Mouse (Mus musculus) limb, embryonic 11.5 days (tissue): ENCODE data around the gene Clcn1. TPM values are rescaled to one million over a fixed set of nuclear protein-coding genes. Genes with fewer than 3 reads are reported as not detected.
A peak's percentile ranks its signal among the peaks of the same experiment; 100 is the strongest.

Source experiments
- ATAC-seq: fragments of 200-750 bp; cut with Nextera tagmentation; 2 replicates; pipeline ENCODE4 v1.8.0; 2017; ENCODE audit warnings: low read depth; ENCODE audit not compliant: insufficient number of reproducible peaks, low FRiP score, low TSS enrichment
- DNase-seq: peaks from one replicate; pipeline ENCODE4 v3.0.0-alpha.2; 2015; ENCODE audit warnings: low spot score
- H3K27ac ChIP-seq: fragments of 300-500 bp; sonication (generic); replicated peaks from 2 replicates; pipeline ENCODE4 v1.5.1; 2014; ENCODE audit warnings: low read depth, mild to moderate bottlenecking, low read length
- H3K27me3 ChIP-seq: fragments of 300-500 bp; sonication (generic); 2 replicates; pipeline ENCODE4 v1.6.1; 2014; ENCODE audit warnings: mild to moderate bottlenecking, low read length, mixed read lengths; ENCODE audit not compliant: control insufficient read depth, insufficient read depth
- H3K36me3 ChIP-seq: fragments of 300-500 bp; sonication (generic); 2 replicates; pipeline ENCODE4 v1.6.1; 2014; ENCODE audit warnings: mild to moderate bottlenecking, low read length, moderate library complexity, mixed read lengths; ENCODE audit not compliant: control insufficient read depth, insufficient read depth
- H3K4me1 ChIP-seq: fragments of 300-500 bp; sonication (generic); 2 replicates; pipeline ENCODE4 v1.6.1; 2014; ENCODE audit warnings: low read length, mixed read lengths; ENCODE audit not compliant: control insufficient read depth, insufficient read depth
- H3K4me2 ChIP-seq: fragments of 300-500 bp; sonication (generic); 2 replicates; pipeline ENCODE4 v1.6.1; 2014; ENCODE audit warnings: low read depth, mild to moderate bottlenecking, moderate library complexity; ENCODE audit not compliant: severe bottlenecking
- H3K4me3 ChIP-seq: fragments of 300-500 bp; sonication (generic); 2 replicates; pipeline ENCODE4 v1.5.1; 2014; ENCODE audit warnings: low read depth, low read length
- H3K9ac ChIP-seq: fragments of 300-500 bp; sonication (generic); 2 replicates; pipeline ENCODE4 v1.6.1; 2014; ENCODE audit warnings: mild to moderate bottlenecking, low read length
- H3K9me3 ChIP-seq: fragments of 300-500 bp; sonication (generic); 2 replicates; pipeline ENCODE4 v1.6.1; 2016; ENCODE audit warnings: low read length; ENCODE audit not compliant: control insufficient read depth
- WGBS: fragments of 180-500 bp; shearing (Covaris S2); extraction: QIAGEN DNeasy Blood & Tissue Kit; methylation state at CpG from one replicate; pipeline ENCODE4 v1.1.7; 2014; 5-methylcytosine and 5-hydroxymethylcytosine counted together
- polyA plus RNA-seq: library from polyadenylated mRNA; unstranded; fragments of >200 nt; fragmentation: Nextera tagmentation; extraction: Ambion mirVana; gene quantifications from 2 replicates; pipeline ENCODE4 v1.2.1, GENCODE M21; 2014

Gene Clcn1
- polyA plus RNA-seq, 1 experiment from 2014 or later = 0.69 TPM

- H3K9ac ChIP-seq = peak overlapping the region; percentile 79
- H3K27ac ChIP-seq = peak overlapping the region; percentile 92
- ATAC-seq (peak; percentile 61), DNase-seq (peak; percentile 74)
- 0 out of 2 replicates have a peak, but pooled peaks cover 3% of the 10 kb centered on the region for H3K36me3 ChIP-seq
- H3K4me3 ChIP-seq = peak overlapping the region; percentile 82
- H3K4me2 ChIP-seq = peak overlapping the region; percentile 82
- no peaks in the 10 kb centered on the region for H3K27me3 ChIP-seq
- WGBS = under 1% methylated on average over 60 of the region's 72 CpGs
- peaks cover 15% of the 10 kb centered on the region for H3K4me1 ChIP-seq
- no peaks in the 10 kb centered on the region for H3K9me3 ChIP-seq
Observed at GRCm38 (mm10) chr6:42350021-42350967, 63.8 kb downstream of the Clcn1 start.

GRCm38 (mm10) chr6:42350968-42351775 is 64.7 kb downstream of the Clcn1 start:
- peak overlapping the region; percentile 82 for H3K4me2 ChIP-seq
- ATAC-seq (no peak), DNase-seq (no peak)
- H3K36me3 ChIP-seq = peaks cover 5% of the 10 kb centered on the region
- H3K9ac ChIP-seq = peak overlapping the region; percentile 79
- H3K9me3 ChIP-seq = no peaks in the 10 kb centered on the region
- H3K4me1 ChIP-seq = peaks cover 15% of the 10 kb centered on the region
- no peak overlapping the region for H3K27ac ChIP-seq
- WGBS = 38% methylated on average over 13 of the region's 13 CpGs
- no peaks in the 10 kb centered on the region for H3K27me3 ChIP-seq
- peak overlapping the region; percentile 82 for H3K4me3 ChIP-seq

- H3K4me2 ChIP-seq = peak overlapping the region; percentile 82; the same call in 1 of the 2 replicates
- peaks cover 15% of the 10 kb centered on the region for H3K4me1 ChIP-seq
- ATAC-seq = no peak
- no peak overlapping the region; the same call in 1 of the 2 replicates for H3K4me3 ChIP-seq
- peaks cover 12% of the 10 kb centered on the region for H3K36me3 ChIP-seq
- H3K27me3 ChIP-seq = no peaks in the 10 kb centered on the region
- DNase-seq = no peak
- H3K9ac ChIP-seq = no peak overlapping the region
- no peaks in the 10 kb centered on the region for H3K9me3 ChIP-seq
- no peak overlapping the region for H3K27ac ChIP-seq
- 88% methylated on average over 7 of the region's 7 CpGs for WGBS
Observed at GRCm38 (mm10) chr6:42351776-42352485, 65.4 kb downstream of the Clcn1 start.

- Histone ChIP-seq H3K4me2 (no peak overlapping the region), H3K9me3 (no peaks in the 10 kb centered on the region), H3K27ac (no peak overlapping the region), H3K4me1 (peaks cover 15% of the 10 kb centered on the region), H3K4me3 (no peak overlapping the region), H3K9ac (no peak overlapping the region), H3K36me3 (peaks cover 12% of the 10 kb centered on the region), H3K27me3 (no peaks in the 10 kb centered on the region)
- no peak for ATAC-seq
- DNase-seq = no peak
- WGBS = 91% methylated on average over 1 of the region's 1 CpGs
Observed at GRCm38 (mm10) chr6:42352486-42352846, 66.0 kb downstream of the Clcn1 start.

GRCm38 (mm10) chr6:42353180-42353579 is 66.7 kb downstream of the Clcn1 start:
- Histone ChIP-seq H3K4me2 (no peak overlapping the region), H3K27me3 (no peaks in the 10 kb centered on the region), H3K9me3 (no peaks in the 10 kb centered on the region), H3K4me3 (no peak overlapping the region), H3K4me1 (peaks cover 15% of the 10 kb centered on the region), H3K9ac (no peak overlapping the region), H3K27ac (no peak overlapping the region), H3K36me3 (peaks cover 12% of the 10 kb centered on the region)
- ATAC-seq (no peak), DNase-seq (no peak)
- 89% methylated on average over 8 of the region's 8 CpGs for WGBS

- Histone ChIP-seq H3K27ac (no peak overlapping the region), H3K4me3 (no peak overlapping the region), H3K36me3 (peaks cover 15% of the 10 kb centered on the region), H3K27me3 (no peaks in the 10 kb centered on the region), H3K4me1 (peaks cover 15% of the 10 kb centered on the region), H3K9me3 (no peaks in the 10 kb centered on the region), H3K9ac (no peak overlapping the region), H3K4me2 (no peak overlapping the region)
- DNase-seq (no peak), ATAC-seq (no peak)
- 80% methylated on average over 11 of the region's 11 CpGs for WGBS
Observed at GRCm38 (mm10) chr6:42354076-42355019, 67.9 kb downstream of the Clcn1 start.

GRCm38 (mm10) chr6:42355366-42355765 is 68.9 kb downstream of the Clcn1 start:
- H3K4me1 ChIP-seq = peaks cover 15% of the 10 kb centered on the region
- no peak for DNase-seq
- no peaks in the 10 kb centered on the region for H3K9me3 ChIP-seq
- 92% methylated on average over 6 of the region's 6 CpGs for WGBS
- no peak for ATAC-seq
- H3K27ac ChIP-seq = no peak overlapping the region
- H3K9ac ChIP-seq = no peak overlapping the region
- no peak overlapping the region for H3K4me2 ChIP-seq
- H3K27me3 ChIP-seq = no peaks in the 10 kb centered on the region
- H3K36me3 ChIP-seq = peaks cover 15% of the 10 kb centered on the region
- H3K4me3 ChIP-seq = no peak overlapping the region
